Mouse (Mus musculus): ENCODE measurements around the gene Zfp688.
"Not testable (repeated sequence)": the region's sequence is repeated elsewhere in the genome, so short reads cannot be mapped to it uniquely, and the experiment has no call there.

The Zfp688 gene

DNA sequence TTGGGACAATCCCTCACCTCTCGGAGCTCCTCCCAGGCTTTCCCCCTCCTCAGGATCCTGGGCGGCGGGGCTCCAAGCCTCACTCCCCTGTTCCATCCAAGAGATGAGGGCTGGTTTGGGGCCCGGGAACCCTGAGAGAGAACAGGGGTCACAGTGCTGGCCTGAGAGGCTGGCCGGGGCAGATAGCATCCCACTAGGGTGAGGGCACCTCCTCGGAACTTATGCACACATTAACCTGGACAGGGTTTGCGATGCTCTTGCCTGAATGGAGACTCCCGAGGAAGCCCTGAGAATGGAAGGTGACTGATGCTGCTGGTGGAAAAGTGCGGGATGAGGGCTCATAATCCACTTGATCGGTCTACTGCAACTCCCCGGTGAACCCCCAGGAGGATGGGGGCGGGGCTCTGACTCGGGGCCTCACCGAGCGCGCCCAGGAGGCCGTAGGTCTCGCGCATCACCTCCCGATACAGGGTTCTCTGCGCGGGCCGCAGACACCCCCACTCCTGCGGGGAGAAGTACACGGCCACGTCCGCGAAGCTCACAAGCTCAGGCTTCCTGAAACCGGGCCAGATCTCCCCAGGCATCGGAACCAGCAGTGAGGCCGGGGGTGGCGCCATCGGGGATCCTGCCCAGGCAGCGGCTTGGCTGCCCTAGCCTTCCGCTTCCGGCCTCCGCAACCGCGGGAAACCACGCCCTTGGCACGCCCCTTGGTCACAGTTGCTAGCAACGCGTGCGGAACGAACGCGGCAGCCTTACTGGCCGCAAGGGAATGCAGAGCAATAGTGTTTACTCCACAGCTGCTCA is at the start of gene Zfp688:
Gene Zfp688, minus strand, starts transcription at position 681 of the 804 bp plus-strand sequence.
- peak; percentile 85 for DNase-seq (ENCODE audit: low read depth, low spot score)

DNA sequence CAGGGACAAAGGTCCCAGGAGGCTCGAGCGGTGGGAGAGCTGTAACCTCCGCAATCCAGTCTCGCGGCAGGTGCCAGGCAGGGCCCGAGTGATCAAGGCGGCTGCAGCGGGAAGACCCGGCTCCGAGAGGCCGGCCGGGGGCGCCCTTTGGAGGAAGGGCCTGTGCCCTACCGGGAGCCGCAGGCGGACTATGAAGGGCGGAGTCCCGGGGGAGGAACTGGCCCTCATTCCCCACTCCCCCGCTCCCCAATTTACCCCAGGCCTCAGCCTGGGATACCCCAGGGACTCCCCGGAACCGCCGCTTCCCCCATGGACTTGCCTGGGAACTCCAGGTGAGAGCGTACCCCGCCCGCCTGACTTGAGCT is 49.8 kb upstream of the Zfp688 start:
- no peak for DNase-seq (ENCODE audit: low read depth, low spot score)

DNA sequence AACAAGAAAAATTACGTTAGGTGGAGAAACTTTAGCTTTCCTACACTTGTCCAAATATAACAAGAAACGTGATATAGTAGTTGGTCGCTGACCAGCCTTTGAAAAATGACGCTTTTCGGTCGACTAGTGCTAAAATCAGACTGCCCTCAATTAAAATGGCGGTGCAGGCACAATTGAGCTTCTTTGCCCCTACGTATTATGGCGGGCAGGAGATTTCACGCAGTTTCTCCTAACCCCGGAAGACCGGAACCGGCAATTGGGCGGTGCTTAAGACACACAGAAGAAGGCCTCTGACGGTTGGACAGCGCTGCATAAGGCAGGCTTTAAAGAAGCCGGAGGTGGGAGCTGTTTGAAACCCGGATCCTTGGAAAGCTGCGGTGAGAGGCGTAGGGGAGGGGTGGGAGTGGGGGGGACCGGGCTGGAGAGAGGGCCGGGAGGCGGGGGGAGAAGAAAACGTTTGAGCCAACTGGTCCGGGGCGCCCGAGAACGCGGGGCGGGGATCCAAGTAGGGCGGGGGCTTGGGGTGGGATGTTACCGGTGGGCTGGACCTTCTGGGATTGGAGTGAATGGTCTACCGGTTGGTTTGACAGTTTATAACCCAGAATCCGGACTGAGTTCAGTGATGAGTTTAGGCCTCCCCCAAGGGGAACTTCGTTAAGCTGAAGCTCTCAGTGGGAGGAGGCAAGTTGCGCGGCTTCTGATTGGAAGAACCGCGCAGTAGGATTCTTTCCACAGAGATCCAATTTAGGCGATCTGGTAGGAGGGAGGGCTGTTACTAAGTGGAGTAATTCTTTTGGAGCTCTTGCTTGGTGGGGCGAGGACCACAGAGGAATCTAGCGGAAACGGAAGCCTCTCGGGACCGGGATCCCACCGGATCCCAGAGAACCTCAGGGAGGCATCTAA is 49.1 kb upstream of the Zfp688 start:
- peak; percentile 92 for DNase-seq (ENCODE audit: low read depth, low spot score)

DNA sequence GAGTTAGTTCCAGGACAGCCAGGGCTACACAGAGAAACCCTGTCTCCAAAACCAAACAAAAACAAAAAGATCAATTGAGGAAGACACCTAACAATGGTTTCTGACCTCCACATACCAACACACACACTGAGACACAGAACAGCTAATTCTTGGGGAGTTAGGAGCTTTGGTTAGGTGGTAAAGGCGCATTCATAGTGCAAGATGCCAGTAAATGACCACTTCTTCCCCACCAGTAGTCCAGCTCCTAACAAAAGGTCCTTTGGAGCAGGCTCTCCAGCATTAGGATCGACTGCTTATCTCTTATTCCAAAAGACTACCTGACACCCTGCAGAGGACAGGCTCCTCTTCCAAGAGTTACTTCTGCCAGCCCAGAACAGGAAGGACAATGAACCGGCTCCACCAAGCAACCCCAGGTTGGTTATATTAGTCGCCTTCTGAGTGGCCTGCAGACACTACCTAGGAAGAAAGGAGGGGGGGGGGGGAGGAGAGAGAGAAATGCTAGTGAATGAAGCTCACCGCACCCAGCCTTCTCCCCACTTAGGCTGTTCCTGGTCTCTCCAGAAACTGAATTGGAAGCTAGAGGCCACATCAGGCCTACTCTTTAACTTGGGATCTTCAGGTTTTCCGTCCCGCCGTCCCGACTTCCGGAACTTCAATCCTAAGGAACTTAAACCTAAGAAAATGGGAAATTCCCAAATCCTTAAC is 48.3 kb upstream of the Zfp688 start:
- no peak for DNase-seq (ENCODE audit: low read depth, low spot score)

DNA sequence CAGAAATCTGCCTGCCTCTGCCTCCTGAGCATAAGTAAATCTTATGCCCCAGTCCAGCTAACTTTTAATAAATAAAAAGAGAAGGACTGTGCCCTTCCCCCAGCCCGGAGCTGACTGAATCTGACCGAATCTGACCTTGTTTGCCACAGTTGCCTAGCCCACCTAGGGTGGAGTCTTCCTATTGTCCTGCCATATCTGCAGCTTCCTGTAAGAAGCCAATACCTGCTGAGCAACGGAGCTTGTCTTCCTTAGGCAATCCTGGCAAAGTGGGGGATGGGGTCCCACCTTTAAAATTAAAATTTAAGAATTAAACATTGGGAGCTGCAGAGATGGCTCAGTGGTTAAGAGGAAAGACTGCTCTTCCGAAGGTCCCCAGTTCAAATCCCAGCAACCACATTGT is 44.7 kb upstream of the Zfp688 start:
- DNase-seq (ENCODE audit: low read depth, low spot score), result no peak

DNA sequence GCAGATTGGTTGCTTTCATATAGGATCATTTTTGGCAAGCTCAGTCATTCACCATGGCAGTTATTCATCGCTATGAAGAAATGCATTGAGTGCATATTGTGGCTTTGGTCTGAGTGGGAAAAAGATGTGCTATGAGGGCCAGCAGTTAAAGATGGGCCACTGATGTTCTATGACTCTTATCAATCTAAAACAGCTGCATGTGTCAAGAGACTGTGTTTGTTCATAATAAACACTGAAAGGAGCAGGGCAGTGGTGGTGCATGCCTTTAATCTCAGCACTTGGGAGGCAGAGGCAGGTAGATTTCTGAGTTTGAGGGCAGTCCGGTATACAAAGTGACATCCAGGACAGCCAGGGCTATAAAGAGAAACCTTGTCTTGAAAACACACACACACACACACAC is 43.8 kb upstream of the Zfp688 start:
- DNase-seq (ENCODE audit: low read depth, low spot score), result not testable (repeated sequence)

DNA sequence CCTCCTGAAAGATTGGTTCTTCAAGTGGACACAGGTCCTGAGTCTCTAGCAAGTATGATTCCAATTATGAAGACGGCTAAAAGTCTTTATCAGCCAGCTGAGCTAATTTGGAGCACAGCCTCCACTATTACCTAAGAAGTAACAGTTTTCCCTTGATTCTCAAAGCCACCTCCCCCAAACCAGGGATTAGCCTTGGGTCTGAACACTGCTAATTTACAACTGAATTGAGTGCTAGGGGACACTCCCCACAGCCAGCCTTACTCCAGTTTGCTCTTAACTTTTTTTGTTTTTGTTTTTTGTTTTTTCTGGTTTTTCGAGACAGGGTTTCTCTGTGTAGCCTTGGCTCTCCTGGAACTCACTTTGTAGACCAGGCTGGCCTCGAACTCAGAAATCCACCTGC is 43.3 kb upstream of the Zfp688 start:
- no peak for DNase-seq (ENCODE audit: low read depth, low spot score)

DNA sequence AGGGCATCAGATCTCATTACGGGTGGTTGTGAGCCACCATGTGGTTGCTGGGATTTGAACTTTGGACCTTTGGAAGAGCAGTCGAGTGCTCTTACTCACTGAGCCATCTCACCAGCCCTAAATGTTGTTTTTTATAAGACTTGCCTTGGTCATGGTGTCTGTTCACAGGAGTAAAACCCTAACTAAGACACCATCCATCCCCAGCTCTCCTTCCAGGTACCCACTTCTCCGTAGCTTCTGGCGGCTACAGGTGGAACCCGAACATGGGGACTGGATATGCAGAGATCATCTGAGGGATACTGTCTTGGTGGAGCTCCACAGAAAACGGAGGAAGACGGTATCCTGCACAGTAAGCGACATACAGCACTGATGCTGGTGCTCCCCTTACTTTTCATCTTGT is 37.4 kb upstream of the Zfp688 start, which contains the start of gene Prr14:
Gene Prr14, plus strand, starts transcription at position 301 of the 400 bp plus-strand sequence.
- DNase-seq (ENCODE audit: low read depth, low spot score), result not testable (repeated sequence)

DNA sequence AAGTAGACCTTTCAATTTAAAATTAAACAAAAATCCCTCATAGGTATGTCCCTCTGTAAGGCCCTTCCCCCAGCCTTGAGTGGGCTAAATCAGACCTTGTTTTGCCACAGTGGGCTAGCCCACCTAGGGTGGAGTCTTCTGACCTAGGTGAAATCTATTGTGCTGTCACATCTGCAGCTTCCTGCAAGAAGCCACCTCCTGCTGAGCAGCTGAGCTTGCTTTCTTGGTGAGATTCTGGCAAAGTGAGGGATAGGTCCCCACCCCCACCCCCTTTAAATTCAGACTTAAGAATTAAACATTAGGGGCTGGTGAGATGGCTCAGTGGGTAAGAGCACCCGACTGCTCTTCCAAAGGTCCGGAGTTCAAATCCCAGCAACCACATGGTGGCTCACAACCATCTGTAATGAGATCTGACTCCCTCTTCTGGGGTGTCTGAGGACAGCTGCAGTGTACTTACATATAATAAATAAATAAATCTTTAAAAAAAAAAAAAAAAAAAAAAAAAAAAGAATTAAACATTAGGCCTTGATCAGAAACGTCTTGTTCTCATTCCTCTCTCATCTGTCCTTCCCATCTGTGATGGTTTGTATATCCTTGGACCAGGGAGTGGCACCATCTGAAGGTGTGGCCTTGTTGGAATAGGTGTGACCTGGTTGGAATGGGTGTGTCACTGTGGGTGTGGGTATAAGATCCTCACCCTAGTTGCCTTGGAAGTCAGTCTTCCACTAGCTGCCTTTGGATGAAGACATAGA is 36.7 kb upstream of the Zfp688 start:
- DNase-seq (ENCODE audit: low read depth, low spot score), result not testable (repeated sequence)

DNA sequence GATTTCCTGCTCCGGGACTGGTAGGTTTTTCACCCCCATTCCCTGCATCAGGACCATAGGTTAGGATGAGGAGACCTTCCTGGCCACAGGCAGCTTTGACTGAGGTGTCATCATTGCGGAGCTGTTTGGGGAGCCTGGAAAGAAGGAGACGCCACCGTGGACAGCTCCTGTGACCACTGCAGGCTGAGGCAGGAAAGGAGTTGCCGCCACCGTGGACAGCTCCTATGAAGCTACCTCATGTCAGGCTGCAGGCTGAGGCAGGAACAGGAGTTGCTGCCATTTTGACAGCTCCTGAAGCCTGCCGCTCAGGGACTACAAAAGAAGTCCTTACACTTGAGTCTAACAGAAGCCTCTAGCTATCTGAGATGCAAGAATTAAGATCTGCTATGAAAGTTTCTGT is 33.0 kb upstream of the Zfp688 start:
- no peak for DNase-seq (ENCODE audit: low read depth, low spot score)

DNA sequence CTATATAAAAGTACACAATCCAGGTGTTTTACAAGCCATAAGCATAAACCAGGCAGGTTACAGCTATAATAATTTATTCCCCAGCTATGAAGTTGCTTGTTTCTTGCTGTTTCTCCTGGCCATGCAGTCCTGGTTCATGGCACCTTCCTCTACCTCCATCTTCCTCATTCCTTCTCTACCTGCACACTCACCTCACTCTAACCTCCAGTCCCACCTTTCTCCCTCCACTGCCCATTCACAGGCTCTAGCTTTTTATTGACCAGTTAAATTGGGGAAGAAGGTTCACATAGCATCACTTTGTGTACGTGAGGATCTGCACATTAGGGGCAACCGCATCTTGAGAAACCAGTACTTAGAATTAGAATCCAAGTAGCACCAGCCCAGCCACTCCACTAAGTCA is 31.2 kb upstream of the Zfp688 start:
- DNase-seq (ENCODE audit: low read depth, low spot score), result no peak

DNA sequence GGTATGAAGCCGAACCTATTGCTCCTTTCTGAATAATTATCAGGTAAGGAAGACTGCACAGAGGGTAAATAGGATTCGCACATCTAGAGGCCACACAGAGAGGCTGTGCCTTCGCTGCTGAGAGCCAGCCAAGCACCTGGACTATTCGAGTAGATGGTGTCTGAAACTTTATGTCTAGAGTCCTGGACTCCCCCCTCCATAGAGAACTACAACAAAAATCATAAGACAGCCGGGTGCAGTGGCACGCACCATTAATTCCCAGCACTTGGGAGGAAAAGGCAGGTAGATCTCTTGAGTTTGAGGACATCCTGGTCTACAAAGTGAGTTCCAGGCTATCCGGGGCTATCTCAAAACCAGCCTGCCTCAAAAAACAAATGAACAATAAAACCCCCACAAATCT is 28.1 kb upstream of the Zfp688 start:
- DNase-seq (ENCODE audit: low read depth, low spot score), result no peak

DNA sequence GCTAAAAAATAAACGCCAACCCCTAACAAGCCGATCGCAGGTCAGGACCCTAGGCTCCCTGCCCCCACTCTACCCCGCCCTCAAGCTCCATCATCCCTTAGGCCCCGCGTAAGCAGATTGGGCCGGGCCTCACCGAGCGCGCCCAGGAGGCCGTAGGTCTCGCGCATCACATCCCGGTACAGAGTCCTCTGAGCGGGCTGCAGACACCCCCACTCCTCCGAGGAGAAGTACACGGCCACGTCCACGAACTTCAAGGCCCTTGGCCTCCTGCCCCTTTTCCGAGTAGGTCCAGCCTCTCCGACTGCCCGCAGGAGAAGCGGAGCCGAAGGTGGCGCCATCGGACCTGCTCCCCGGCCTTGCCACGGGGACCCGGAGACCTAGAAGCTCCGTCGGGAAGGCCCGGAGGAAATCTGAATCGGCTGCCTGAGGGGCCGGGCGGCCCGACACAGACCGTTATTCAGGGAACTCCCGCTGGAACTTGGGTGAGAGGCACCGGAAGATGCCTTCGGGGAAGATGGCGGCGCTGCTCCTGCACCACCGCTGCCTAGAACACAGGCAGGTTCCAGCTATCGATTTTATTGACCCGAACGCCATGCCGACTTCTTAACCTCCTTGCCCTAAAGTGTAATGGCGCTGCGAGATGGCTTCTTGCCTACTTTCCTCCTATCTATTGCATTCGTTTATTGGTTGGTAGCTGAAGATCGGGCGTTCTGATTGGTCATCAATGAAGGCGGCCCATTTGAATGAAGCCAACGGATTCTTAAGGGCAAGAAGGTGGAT is 26.8 kb upstream of the Zfp688 start, which contains the start of gene Zfp689:
Gene Zfp689, minus strand, starts transcription at position 638 of the 780 bp plus-strand sequence.
- DNase-seq (ENCODE audit: low read depth, low spot score), result peak; percentile 94

DNA sequence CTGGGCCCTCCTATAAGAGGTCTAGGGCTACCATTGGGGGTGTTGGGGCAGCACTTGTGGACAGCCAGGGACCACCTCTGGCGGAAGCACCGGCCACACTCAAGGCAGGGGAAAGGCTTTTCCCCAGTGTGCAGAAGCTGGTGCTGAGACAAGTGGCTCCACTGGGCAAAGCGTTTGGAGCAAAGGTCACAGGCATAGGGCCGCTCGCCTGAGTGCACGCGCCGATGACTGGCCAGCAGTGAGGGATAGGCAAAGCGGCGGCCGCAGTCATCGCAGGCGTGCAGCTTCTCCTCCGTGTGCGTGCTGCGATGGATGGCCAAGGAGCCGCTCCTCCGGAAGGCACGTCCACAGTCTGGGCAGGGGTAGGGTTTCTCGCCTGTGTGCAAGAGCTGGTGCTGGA is 22.1 kb upstream of the Zfp688 start:
- no peak for DNase-seq (ENCODE audit: low read depth, low spot score)

DNA sequence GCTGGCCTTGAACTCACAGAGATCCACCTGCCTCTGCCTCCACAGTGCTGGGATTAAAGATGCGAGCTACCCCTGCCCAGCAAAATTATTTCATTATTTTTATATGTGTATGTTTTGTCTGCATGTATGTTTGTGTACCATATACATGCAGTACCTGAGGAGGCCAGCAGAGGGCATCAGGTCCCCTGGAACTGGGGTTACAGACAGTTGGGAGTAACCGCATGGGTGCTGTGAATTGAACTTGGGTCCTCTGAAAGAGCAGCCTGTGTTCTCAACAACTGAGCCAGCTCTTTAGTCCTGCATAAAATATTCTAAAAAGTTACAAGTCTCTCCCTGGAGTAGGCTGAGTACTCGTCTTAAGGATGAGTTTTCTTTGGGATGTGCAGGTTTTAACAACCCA is 15.9 kb upstream of the Zfp688 start:
- DNase-seq (ENCODE audit: low read depth, low spot score), result no peak

DNA sequence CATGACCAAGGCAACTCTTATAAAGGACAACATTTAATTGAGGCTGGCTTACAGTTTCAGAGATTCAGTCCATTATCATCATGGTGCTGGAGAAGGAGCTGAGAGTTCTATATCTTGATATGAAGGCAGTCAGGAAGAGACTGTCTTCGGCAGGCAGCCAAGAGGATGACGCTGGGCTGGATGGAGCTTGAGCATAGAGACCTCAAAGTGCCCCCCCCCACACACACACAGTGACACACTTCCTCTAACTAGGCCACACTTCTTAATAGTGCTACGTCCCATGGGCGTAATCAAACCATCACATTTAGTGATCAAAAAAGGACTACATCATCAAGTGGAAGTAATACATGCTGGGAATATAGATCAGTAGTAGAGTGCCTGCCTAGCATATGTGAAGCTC is 13.3 kb upstream of the Zfp688 start:
- no peak for DNase-seq (ENCODE audit: low read depth, low spot score)

DNA sequence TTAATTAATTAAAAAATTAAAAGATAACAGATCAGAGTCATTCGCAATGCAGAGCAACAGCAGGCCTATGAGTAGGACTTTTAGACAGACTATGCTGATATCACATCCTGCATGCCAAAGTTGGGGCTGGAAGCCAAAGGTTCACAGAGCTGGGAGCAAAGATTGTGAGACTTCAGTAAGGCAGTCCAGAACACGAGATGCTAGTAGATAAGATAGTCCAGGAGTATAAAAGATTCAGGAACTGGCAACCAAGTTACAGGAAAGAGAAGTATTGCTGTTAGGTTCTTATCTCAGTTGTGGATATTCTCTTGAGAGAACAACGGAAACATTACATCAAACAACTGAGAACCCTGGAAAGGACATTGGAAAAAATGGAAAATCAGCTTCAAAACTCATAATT is 4.5 kb upstream of the Zfp688 start:
- DNase-seq (ENCODE audit: low read depth, low spot score), result no peak

DNA sequence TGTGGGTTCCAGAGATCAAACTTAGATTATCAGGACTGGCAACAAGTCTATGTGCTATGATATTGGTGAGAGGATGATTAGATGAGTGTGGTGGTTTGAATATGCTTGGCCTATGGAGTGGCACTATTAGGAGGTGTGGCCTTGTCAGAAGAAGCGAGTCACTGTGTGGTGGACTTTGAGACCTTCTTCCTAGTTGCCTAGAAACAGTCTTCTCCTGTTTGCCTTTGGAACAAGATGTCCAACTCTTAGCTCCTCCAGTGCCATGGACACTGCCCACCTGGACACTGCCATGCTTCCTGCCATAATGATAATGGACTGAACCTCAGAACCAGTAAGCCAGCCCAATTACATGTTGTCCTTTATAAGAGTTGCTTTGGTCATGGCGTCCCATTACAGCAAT is 4.0 kb upstream of the Zfp688 start:
- DNase-seq (ENCODE audit: low read depth, low spot score), result no peak

DNA sequence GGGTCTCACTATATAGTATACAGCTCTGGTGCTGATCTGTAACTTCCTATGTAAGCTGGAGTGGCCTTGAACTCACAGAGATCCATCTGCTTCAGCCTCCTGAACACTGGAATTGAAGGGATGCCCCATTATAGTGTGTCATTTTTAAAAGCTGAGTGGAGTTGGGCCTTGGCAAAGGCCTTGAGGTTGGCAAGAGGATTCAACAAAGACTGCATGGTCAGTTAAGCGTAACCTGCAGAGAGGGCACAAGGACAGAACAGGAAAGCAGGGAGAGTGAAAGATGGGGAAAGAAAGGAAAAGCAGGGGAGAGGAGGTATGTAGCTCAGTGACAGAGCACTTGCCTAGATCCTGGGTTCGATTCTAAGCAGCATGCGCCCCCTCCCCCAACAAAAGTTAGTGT is 3.4 kb upstream of the Zfp688 start:
- no peak for DNase-seq (ENCODE audit: low read depth, low spot score)

DNA sequence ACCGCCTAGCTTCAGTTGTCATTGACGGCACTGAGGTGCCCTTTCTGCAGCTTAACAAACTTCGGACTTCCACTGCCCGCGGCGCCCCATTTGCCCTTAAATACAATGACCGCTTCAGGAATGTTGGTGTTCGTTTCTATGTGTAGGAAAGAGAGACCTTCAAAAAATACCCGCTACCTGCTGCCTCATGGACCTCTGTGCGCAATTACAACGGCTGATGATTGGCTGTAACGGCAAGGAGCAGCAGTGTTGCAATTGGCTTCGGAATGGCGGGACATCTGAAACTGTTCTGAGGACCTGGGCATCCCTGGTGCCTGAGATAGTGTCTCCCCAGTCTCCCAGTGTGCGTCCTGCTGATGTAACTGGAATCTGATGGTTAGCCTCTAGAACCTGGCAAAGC is 379 bp upstream of the Zfp688 start:
- DNase-seq (ENCODE audit: low read depth, low spot score), result no peak

DNA sequence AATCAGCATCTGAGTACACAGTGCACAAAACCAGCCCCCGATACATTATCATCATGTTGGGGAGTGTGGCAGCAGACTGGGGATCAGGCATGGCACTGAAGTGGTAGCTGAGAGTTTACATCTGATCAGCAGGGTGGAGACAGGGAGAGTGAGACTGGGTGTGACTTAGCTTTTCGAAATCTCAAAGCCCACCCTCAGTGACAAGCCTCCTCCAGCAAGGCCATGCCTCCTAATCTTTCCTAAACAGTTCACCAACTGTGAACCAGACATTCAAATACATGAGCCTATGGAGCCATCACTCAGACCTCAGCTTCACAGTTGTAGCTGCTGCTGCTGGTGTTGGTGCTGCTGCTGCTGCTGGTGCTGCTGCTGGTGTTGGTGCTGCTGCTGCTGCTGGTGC is 10.4 kb downstream of the Zfp688 start:
- DNase-seq (ENCODE audit: low read depth, low spot score), result no peak

All from embryo, embryonic 11.5 days (tissue).